Mouse (Mus musculus): ENCODE measurements around the gene Zc3h12d.

Zc3h12d gene

DNA sequence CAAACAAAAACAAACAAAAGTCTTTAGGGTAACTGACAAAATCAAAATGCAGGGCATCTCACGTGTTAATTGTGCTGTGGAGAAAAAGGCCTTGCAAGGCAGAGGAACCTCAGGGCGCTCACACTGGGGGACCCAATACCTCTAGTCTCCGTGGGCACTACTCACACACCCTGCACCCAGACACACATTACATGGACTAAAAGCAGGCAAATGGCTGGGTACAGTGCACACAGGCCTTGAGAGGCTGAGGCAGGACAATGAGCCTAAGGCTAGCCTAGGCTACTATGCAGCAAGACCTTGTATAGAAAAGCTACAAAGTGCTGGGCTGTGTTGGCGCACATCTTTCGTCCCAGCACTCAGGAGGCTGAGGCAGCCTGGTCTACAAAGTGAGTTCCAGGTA, 71.9 kb downstream of the Zc3h12d start:
- no peaks in the 10 kb centered on the region for H3K9me3 ChIP-seq (ENCODE audit: low read length)
- no peaks in the 10 kb centered on the region for H3K4me1 ChIP-seq (replicated peaks; ENCODE audit: low read depth, low read length)
- H3K4me3 ChIP-seq (replicated peaks; ENCODE audit: low read length) = no peak overlapping the region
- H3K36me3 ChIP-seq (ENCODE audit: insufficient read depth, low read length) = peaks cover 47% of the 10 kb centered on the region
- H3K27me3 ChIP-seq (ENCODE audit: insufficient read depth, low read length) = no peaks in the 10 kb centered on the region
- TF ChIP-seq POU5F1 (IDR thresholded peaks at IDR 0.05; ENCODE audit: borderline replicate concordance, low read length) = no peak
- no peak for TF ChIP-seq CTCF (conservative IDR thresholded peaks at IDR 0.05; ENCODE audit: low read length)
- no peak for TF ChIP-seq NANOG (IDR thresholded peaks at IDR 0.05; ENCODE audit: borderline replicate concordance, low read length)

DNA sequence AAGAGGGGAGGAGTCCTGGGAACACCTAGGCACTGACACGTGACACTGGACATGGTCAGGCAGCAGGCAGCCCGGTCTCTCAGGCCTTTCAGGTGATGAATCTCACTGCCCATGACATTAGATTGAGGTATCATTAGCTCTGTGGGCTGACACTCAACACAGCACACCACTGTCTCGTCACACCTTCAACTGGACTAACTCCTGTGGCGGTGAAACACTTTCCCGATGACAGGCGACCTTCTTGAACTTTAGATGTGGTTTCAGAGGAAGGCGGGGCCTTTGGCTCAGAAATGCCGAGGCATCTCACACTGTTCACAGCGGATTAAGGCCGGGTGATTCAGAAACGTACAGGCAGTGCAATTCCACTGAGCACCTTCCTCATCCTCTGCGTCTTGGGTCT, 74.9 kb downstream of the Zc3h12d start:
- Histone ChIP-seq H3K9me3 (ENCODE audit: low read length) (no peaks in the 10 kb centered on the region), H3K27me3 (ENCODE audit: insufficient read depth, low read length) (no peaks in the 10 kb centered on the region), H3K4me1 (replicated peaks; ENCODE audit: low read depth, low read length) (peaks cover 11% of the 10 kb centered on the region), H3K36me3 (ENCODE audit: insufficient read depth, low read length) (peaks cover 67% of the 10 kb centered on the region), H3K4me3 (replicated peaks; ENCODE audit: low read length) (no peak overlapping the region)
- TF ChIP-seq CTCF (conservative IDR thresholded peaks at IDR 0.05; ENCODE audit: low read length) (no peak), POU5F1 (IDR thresholded peaks at IDR 0.05; ENCODE audit: borderline replicate concordance, low read length) (no peak)

DNA sequence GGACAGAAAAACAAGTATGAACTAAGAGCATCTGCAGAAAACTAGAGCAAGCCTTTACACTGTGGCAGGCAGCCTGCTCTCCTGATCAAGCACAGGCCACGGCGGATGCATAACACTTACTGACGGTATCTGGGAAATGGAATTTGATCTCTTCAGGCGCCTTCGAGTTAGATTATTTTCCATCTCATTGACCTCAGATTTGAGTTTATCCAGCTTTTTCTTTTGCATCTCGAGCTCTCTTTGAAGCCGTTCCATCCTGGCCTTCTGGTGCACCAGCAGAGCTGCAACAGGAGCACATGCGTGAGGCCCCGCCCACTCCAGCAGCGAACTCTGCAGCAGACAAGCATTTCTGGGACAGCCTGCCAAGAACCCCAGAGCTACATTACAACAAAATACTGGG, 79.0 kb downstream of the Zc3h12d start:
- no peaks in the 10 kb centered on the region for H3K27me3 ChIP-seq (ENCODE audit: insufficient read depth, low read length)
- H3K36me3 ChIP-seq (ENCODE audit: insufficient read depth, low read length) = peaks cover 74% of the 10 kb centered on the region
- H3K4me3 ChIP-seq (replicated peaks; ENCODE audit: low read length) = no peak overlapping the region
- TF ChIP-seq NANOG (IDR thresholded peaks at IDR 0.05; ENCODE audit: borderline replicate concordance, low read length) (no peak), POU5F1 (IDR thresholded peaks at IDR 0.05; ENCODE audit: borderline replicate concordance, low read length) (no peak), CTCF (conservative IDR thresholded peaks at IDR 0.05; ENCODE audit: low read length) (no peak)
- H3K4me1 ChIP-seq (replicated peaks; ENCODE audit: low read depth, low read length) = peaks cover 11% of the 10 kb centered on the region
- H3K9me3 ChIP-seq (ENCODE audit: low read length) = 0 out of 2 replicates have a peak, but pooled peaks cover under 1% of the 10 kb centered on the region
